Mouse (Mus musculus) liver, adult 2 months (tissue): ENCODE measurements around the gene Mthfs. TPM values are rescaled to one million over a fixed set of nuclear protein-coding genes. Genes with fewer than 3 reads are reported as not detected.
A peak's percentile ranks its signal among the peaks of the same experiment; 100 is the strongest.
"Not testable (repeated sequence)": the region's sequence is repeated elsewhere in the genome, so short reads cannot be mapped to it uniquely, and the experiment has no call there.

Experiments used
- DNase-seq: peaks from one replicate; pipeline ENCODE4 v3.0.0-alpha.2; 2011; ENCODE audit warnings: low read depth, low spot score; ENCODE audit errors: extremely low read depth
- H3K27ac ChIP-seq: fragments of 200-500 bp; replicated peaks from 2 replicates; pipeline ENCODE4 v1.5.1; 2012; ENCODE audit warnings: low read depth, mild to moderate bottlenecking, control low read depth, inconsistent platforms, low read length; ENCODE audit not compliant: insufficient read depth
- H3K27me3 ChIP-seq: fragments of 200-500 bp; 2 replicates; pipeline ENCODE4 v1.6.1; 2012; ENCODE audit warnings: mild to moderate bottlenecking, moderate library complexity, low read length, inconsistent platforms; ENCODE audit not compliant: control insufficient read depth, insufficient read depth
- H3K36me3 ChIP-seq: fragments of 200-500 bp; 2 replicates; pipeline ENCODE4 v1.6.1; 2012; ENCODE audit warnings: low read length, inconsistent platforms; ENCODE audit not compliant: control insufficient read depth, insufficient read depth
- H3K4me1 ChIP-seq: fragments of 200-500 bp; 2 replicates; pipeline ENCODE4 v1.6.1; 2011; ENCODE audit warnings: low read length; ENCODE audit not compliant: control insufficient read depth, insufficient read depth
- H3K4me3 ChIP-seq: fragments of 200-500 bp; 2 replicates; pipeline ENCODE4 v1.5.1; 2011; ENCODE audit warnings: low read depth, mild to moderate bottlenecking, control low read depth, low read length, moderate library complexity; ENCODE audit not compliant: insufficient read depth
- H3K79me2 ChIP-seq: fragments of 200-500 bp; 2 replicates; pipeline ENCODE4 v1.6.1; 2012; ENCODE audit warnings: inconsistent platforms, mild to moderate bottlenecking, low read length, moderate library complexity; ENCODE audit not compliant: control insufficient read depth, insufficient read depth
- H3K9ac ChIP-seq: fragments of 200-500 bp; 2 replicates; pipeline ENCODE4 v1.6.1; 2012; ENCODE audit warnings: low read depth, mild to moderate bottlenecking, control low read depth, inconsistent platforms, low read length
- CTCF ChIP-seq: fragments of 200-500 bp; IDR thresholded peaks from 2 replicates; pipeline ENCODE4 v1.5.1; 2011; ENCODE audit warnings: low read depth, low read length, control low read depth
- POLR2A ChIP-seq: fragments of 200-500 bp; IDR thresholded peaks from 2 replicates; pipeline ENCODE4 v1.6.1; 2011; ENCODE audit warnings: low read length, control low read depth; ENCODE audit not compliant: insufficient read depth; ENCODE audit errors: extremely low read depth
- WGBS: fragments of 180-500 bp; shearing (Covaris S2); methylation state at CpG from one replicate; pipeline ENCODE4 v1.1.7; 2018; 5-methylcytosine and 5-hydroxymethylcytosine counted together
- polyA plus RNA-seq: library from polyadenylated mRNA; depleted of rRNA; stranded (reverse); fragments of >200 nt; gene quantifications from 2 replicates; pipeline ENCODE4 v1.2.3, GENCODE M21; 2012
- total RNA-seq: library from RNA; depleted of rRNA; stranded (reverse); fragments of >200 nt; gene quantifications from 2 replicates; pipeline ENCODE4 v1.2.3, GENCODE M21; 2014

The Mthfs gene
- total and polyA plus RNA-seq, 2 experiments: 33.4 to 73.8 TPM

GRCm38 (mm10) chr9:89226071-89226470, 15.6 kb downstream of the Mthfs start:
- no peak overlapping the region for H3K27ac ChIP-seq
- H3K36me3 ChIP-seq: 0 out of 2 replicates have a peak, but pooled peaks cover 1% of the 10 kb centered on the region
- no peak overlapping the region for H3K4me3 ChIP-seq
- DNase-seq: peak; percentile 29
- no peaks in the 10 kb centered on the region for H3K4me1 ChIP-seq
- no peaks in the 10 kb centered on the region for H3K27me3 ChIP-seq
- WGBS: 47% methylated on average over 4 of the region's 4 CpGs
- H3K9ac ChIP-seq: no peak overlapping the region
- no peaks in the 10 kb centered on the region; the same call in 1 of the 2 replicates for H3K79me2 ChIP-seq
- TF ChIP-seq POLR2A (no peak), CTCF (0 out of 2 replicates have a peak, but pooled peaks have one; percentile 9)

- H3K27ac ChIP-seq: no peak overlapping the region
- 0 out of 2 replicates have a peak, but pooled peaks cover 1% of the 10 kb centered on the region for H3K36me3 ChIP-seq
- H3K9ac ChIP-seq: no peak overlapping the region
- no peaks in the 10 kb centered on the region for H3K4me1 ChIP-seq
- TF ChIP-seq CTCF (no peak), POLR2A (no peak)
- no peaks in the 10 kb centered on the region; the same call in 1 of the 2 replicates for H3K79me2 ChIP-seq
- H3K27me3 ChIP-seq: no peaks in the 10 kb centered on the region
- 82% methylated on average over 7 of the region's 7 CpGs for WGBS
- DNase-seq: no peak
- H3K4me3 ChIP-seq: no peak overlapping the region
These were observed 17.6 kb downstream of the Mthfs start for GRCm38 (mm10) chr9:89228122-89228521.

GRCm38 (mm10) chr9:89230897-89231497, 20.5 kb downstream of the Mthfs start:
- not testable (repeated sequence) for H3K4me3 ChIP-seq, H3K79me2 ChIP-seq, H3K27me3 ChIP-seq, H3K27ac ChIP-seq, DNase-seq, H3K9ac ChIP-seq, H3K4me1 ChIP-seq, H3K36me3 ChIP-seq
- 80% methylated on average over 2 of the region's 2 CpGs for WGBS

GRCm38 (mm10) chr9:89237131-89237530, 26.7 kb downstream of the Mthfs start:
- not testable (repeated sequence) for H3K4me1 ChIP-seq, H3K79me2 ChIP-seq, H3K36me3 ChIP-seq, H3K27ac ChIP-seq, H3K4me3 ChIP-seq, H3K27me3 ChIP-seq, H3K9ac ChIP-seq, DNase-seq
- WGBS: 75% methylated on average over 4 of the region's 4 CpGs

- not testable (repeated sequence) for H3K4me3 ChIP-seq, H3K4me1 ChIP-seq, H3K27me3 ChIP-seq, H3K9ac ChIP-seq, H3K36me3 ChIP-seq, DNase-seq, H3K79me2 ChIP-seq, H3K27ac ChIP-seq
- 82% methylated on average over 5 of the region's 5 CpGs for WGBS
These were observed 28.6 kb downstream of the Mthfs start for GRCm38 (mm10) chr9:89238976-89239505.

GRCm38 (mm10) chr9:89240516-89241019, 30.1 kb downstream of the Mthfs start:
- H3K79me2 ChIP-seq, H3K9ac ChIP-seq, H3K27me3 ChIP-seq, H3K36me3 ChIP-seq, DNase-seq, H3K27ac ChIP-seq, H3K4me1 ChIP-seq, H3K4me3 ChIP-seq: not testable (repeated sequence)
- 90% methylated on average over 3 of the region's 3 CpGs for WGBS
